ENCODE assay signal across 8 mouse cellular contexts in the genomic region with DNA sequence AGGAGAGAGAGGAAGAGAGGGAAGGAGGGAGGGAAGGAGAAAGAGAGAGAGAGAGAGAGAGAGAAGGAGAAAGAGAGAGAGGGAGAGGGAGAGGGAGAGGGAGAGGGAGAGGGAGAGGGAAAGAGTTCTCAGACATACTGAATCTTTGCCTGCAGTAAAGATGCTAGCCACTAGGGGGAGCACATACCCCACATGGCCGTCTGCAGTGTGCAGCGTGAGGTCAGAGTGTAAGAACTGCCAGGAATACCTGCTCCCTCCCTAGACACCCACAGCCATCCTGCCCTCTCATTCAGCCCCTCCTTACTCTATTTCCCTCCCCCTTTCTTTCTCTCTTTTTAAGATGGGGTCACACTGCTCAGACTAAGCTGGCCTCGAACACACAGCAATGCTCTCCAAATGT. TPM values are rescaled to one million over a fixed set of nuclear protein-coding genes. Genes with fewer than 3 reads are reported as not detected.
DNase-seq lines count a peak whose midpoint lies in the region; ATAC-seq lines count a peak whose summit lies in the region.

No protein-coding gene starts in this region.

- no peaks in the 10 kb centered on the region for H3K4me1 ChIP-seq in intestine, embryonic 15.5 days (replicated peaks)
- H3K4me1 ChIP-seq in liver, embryonic 15.5 days (replicated peaks): no peaks in the 10 kb centered on the region
- H3K4me1 ChIP-seq in neural tube, embryonic 14.5 days (ENCODE audit: control insufficient read depth, insufficient read depth, low read length): no peaks in the 10 kb centered on the region

- H3K4me2 ChIP-seq in intestine, embryonic 15.5 days (replicated peaks): no peak overlapping the region
- H3K4me2 ChIP-seq in liver, embryonic 15.5 days: no peak overlapping the region
- H3K4me2 ChIP-seq in neural tube, embryonic 14.5 days (ENCODE audit: low read depth, low read length): no peak overlapping the region

- no peaks in the 10 kb centered on the region for H3K27me3 ChIP-seq in intestine, embryonic 15.5 days (replicated peaks)
- no peaks in the 10 kb centered on the region for H3K27me3 ChIP-seq in liver, embryonic 15.5 days
- H3K27me3 ChIP-seq in neural tube, embryonic 14.5 days (ENCODE audit: control insufficient read depth, insufficient read depth, low read length): no peaks in the 10 kb centered on the region

- peak; percentile 56 for ATAC-seq in intestine, embryonic 15.5 days
- ATAC-seq in liver, embryonic 15.5 days (ENCODE audit: insufficient read depth): 0 out of 2 replicates have a peak, but pooled peaks have one; percentile 14
- ATAC-seq in neural tube, embryonic 14.5 days (ENCODE audit: low read depth): peak; percentile 75

- 30% methylated on average over 3 of the region's 3 CpGs for WGBS in intestine, embryonic 15.5 days
- WGBS in liver, embryonic 15.5 days (ENCODE audit: insufficient replicate concordance): 28% methylated on average over 3 of the region's 3 CpGs
- WGBS in neural tube, embryonic 14.5 days: 28% methylated on average over 3 of the region's 3 CpGs

- H3K27ac ChIP-seq in intestine, embryonic 15.5 days: no peak overlapping the region
- H3K27ac ChIP-seq in liver, embryonic 15.5 days (replicated peaks): no peak overlapping the region
- no peak overlapping the region for H3K27ac ChIP-seq in neural tube, embryonic 14.5 days (ENCODE audit: low read depth, low read length)

- H3K4me3 ChIP-seq in intestine, embryonic 15.5 days (replicated peaks): no peak overlapping the region
- H3K4me3 ChIP-seq in liver, embryonic 15.5 days (replicated peaks): no peak overlapping the region
- no peak overlapping the region for H3K4me3 ChIP-seq in neural tube, embryonic 14.5 days (ENCODE audit: low read depth, low read length)

- H3K9me3 ChIP-seq in intestine, embryonic 15.5 days: no peaks in the 10 kb centered on the region
- no peaks in the 10 kb centered on the region for H3K9me3 ChIP-seq in liver, embryonic 15.5 days (replicated peaks)
- H3K9me3 ChIP-seq in neural tube, embryonic 14.5 days (ENCODE audit: control insufficient read depth, low read length): no peaks in the 10 kb centered on the region

- no peaks in the 10 kb centered on the region for H3K36me3 ChIP-seq in intestine, embryonic 15.5 days
- peaks cover 14% of the 10 kb centered on the region; the same call in 1 of the 2 replicates for H3K36me3 ChIP-seq in liver, embryonic 15.5 days (replicated peaks)
- no peaks in the 10 kb centered on the region; the same call in 1 of the 2 replicates for H3K36me3 ChIP-seq in neural tube, embryonic 14.5 days (ENCODE audit: control insufficient read depth, insufficient read depth, low read length)

- DNase-seq in CD4-positive helper T cell, adult 2 months (ENCODE audit: low read depth, low spot score): peak; percentile 54
- DNase-seq in MEL-GATA-1-ER (ENCODE audit: extremely low read depth, low read depth): peak; percentile 43
- peak; percentile 69 for DNase-seq in cerebellum, adult 9-11 months
- DNase-seq in frontal cortex, adult 2 months (ENCODE audit: extremely low spot score in 1 of 2, low spot score in 1 of 2): peak; percentile 33 to 86
- DNase-seq in thymus, postnatal 4 days: peak; percentile 75

- no peak overlapping the region for H3K9ac ChIP-seq in intestine, embryonic 15.5 days
- no peak overlapping the region for H3K9ac ChIP-seq in liver, embryonic 15.5 days
- no peak overlapping the region for H3K9ac ChIP-seq in neural tube, embryonic 14.5 days (replicated peaks; ENCODE audit: low read depth, low read length)

RNA-seq across cellular contexts. Expression of a gene that starts 14.8 kb away (rescaled TPM):
- polyA plus RNA-seq in frontal cortex, adult 2 months (2012; rRNA removed): 343 and 355 TPM in 2 replicates
- 421 and 480 TPM in 2 replicates for polyA plus RNA-seq in intestine, embryonic 15.5 days (2015; fragmentation: Nextera tagmentation; extraction: Ambion mirVana)
- polyA plus RNA-seq in liver, embryonic 15.5 days (2015; fragmentation: Nextera tagmentation; extraction: Ambion mirVana): 144 and 145 TPM in 2 replicates
- polyA plus RNA-seq in neural tube, embryonic 14.5 days (2014; fragmentation: Nextera tagmentation; extraction: Ambion mirVana): 310 and 339 TPM in 2 replicates

RNA-seq across cellular contexts. Expression of a gene that starts 19.0 kb away (rescaled TPM):
- polyA plus RNA-seq in frontal cortex, adult 2 months (2012; rRNA removed): 30.3 and 30.5 TPM in 2 replicates
- polyA plus RNA-seq in intestine, embryonic 15.5 days (2015; fragmentation: Nextera tagmentation; extraction: Ambion mirVana): 26.4 and 30.6 TPM in 2 replicates
- 16.1 and 18.0 TPM in 2 replicates for polyA plus RNA-seq in liver, embryonic 15.5 days (2015; fragmentation: Nextera tagmentation; extraction: Ambion mirVana)
- polyA plus RNA-seq in neural tube, embryonic 14.5 days (2014; fragmentation: Nextera tagmentation; extraction: Ambion mirVana): 12.2 and 14.0 TPM in 2 replicates

RNA-seq across cellular contexts. Expression of a gene that starts 56.9 kb away (rescaled TPM):
- 354 and 368 TPM in 2 replicates for polyA plus RNA-seq in frontal cortex, adult 2 months (2012; rRNA removed)
- polyA plus RNA-seq in intestine, embryonic 15.5 days (2015; fragmentation: Nextera tagmentation; extraction: Ambion mirVana): 0.73 and 0.89 TPM in 2 replicates
- polyA plus RNA-seq in liver, embryonic 15.5 days (2015; fragmentation: Nextera tagmentation; extraction: Ambion mirVana): not detected in 2 replicates
- polyA plus RNA-seq in neural tube, embryonic 14.5 days (2014; fragmentation: Nextera tagmentation; extraction: Ambion mirVana): 64.1 and 67.0 TPM in 2 replicates

Comparison
In these comparisons a context has a peak if more than half of its experiments do, and no peak if none do; other contexts are left out.
1. ATAC-seq: peak in every context shown above with its lines; median percentile 75 in neural tube, embryonic 14.5 days; 56 in intestine, embryonic 15.5 days; 14 in liver, embryonic 15.5 days.
2. RNA of a gene that starts 56.9 kb away (polyA plus RNA-seq): 354 to 368 TPM in frontal cortex, adult 2 months and 64.1 to 67.0 TPM in neural tube, embryonic 14.5 days; 0.73 to 0.89 TPM in intestine, embryonic 15.5 days and not detected in liver, embryonic 15.5 days; every median in the first group is over 10 times any median in the second.
3. Peak in every context shown above with its lines, with median percentiles within 50 percentile points of each other: DNase-seq.